Mouse (Mus musculus): ENCODE results near the gene Casr.
A peak's percentile ranks its signal among the peaks of the same experiment; 100 is the strongest.

The Casr gene

DNA sequence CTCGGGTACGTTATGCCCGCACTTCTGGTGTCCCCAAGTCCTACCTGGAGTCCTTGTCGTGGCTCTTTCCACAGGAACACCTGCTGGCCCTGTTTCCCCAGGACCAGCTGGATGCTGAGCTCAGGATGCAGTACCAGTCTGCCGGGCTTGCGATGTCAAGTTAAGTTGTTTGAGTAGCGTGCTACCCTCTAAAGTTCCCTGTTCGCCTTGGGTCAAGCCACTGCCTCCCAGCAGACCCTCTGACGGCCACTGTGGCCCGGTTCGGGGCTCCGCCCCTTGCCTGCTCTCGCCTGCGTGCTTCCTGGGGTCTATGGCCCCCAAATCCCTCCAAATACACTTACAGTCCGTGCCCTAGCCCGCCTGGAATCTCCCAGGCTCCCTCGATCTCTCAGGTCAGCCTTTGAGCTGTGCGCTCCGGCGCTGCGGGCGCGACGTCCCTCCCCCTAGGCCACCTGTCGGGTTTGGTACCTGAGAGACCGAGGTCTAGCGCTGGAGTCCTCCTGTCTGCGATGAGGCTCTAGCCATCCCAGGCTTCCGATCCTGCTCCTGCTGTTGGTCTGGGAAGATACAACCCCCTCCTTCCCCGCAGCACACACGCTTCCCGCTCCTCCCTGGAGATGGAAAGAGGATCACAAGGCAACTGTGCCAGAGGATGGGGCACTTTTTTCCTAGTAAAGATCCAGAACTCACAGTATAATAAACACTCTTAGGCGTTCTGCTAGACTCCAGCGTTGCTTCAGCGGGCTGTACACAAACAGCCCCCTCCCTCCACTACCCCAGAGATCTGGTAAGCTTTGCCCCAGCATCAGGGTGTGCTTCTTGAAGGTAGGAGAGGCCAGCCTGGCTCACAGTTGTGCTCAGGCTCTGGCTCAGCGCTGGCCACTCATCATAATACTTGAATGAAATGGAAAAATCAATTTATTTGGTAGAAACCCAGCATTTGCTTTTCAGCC lies at the start of gene Casr:
Casr (minus strand) TSS at position 756 of the 953 bp plus-strand sequence.
- no peak for DNase-seq

DNA sequence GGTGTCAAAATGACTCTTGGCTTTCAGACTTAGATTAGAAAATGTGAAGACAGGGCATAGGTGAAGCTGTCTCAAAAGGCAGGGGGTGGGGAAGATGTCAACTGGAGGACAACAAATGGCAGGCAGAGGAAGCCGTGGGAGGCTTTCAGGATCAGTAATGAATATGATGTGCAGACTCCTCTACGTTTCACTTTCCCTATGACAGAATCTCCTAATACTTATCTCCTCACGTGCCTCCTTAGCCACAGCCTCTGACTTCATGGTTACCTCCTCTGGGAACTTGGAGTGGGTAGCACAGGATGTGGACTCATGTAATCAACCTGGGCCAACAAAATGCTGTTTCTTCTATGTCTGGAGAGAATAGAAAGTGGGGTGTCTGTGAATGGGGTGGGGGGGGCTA lies 40.7 kb upstream of the Casr start:
- DNase-seq: no peak

DNA sequence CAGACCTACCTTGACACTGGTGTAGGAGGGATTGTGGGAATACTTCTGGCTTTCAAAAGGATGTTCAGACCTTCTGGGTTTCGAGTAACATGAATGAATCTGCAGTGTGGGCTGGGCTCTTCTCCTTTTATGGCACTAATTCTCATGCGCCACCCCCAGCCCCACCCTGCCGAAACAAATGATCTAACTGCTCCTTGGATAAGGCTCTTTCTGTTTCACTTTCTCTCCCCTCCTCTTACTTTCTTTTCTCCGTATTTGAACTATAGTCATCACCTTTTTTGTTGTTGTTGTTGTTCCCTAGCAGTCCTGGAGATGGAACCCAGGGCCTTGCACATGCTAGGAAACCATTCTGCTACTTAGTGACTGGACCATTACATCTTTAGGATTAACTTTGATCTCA lies 36.3 kb upstream of the Casr start:
- no peak for DNase-seq

DNA sequence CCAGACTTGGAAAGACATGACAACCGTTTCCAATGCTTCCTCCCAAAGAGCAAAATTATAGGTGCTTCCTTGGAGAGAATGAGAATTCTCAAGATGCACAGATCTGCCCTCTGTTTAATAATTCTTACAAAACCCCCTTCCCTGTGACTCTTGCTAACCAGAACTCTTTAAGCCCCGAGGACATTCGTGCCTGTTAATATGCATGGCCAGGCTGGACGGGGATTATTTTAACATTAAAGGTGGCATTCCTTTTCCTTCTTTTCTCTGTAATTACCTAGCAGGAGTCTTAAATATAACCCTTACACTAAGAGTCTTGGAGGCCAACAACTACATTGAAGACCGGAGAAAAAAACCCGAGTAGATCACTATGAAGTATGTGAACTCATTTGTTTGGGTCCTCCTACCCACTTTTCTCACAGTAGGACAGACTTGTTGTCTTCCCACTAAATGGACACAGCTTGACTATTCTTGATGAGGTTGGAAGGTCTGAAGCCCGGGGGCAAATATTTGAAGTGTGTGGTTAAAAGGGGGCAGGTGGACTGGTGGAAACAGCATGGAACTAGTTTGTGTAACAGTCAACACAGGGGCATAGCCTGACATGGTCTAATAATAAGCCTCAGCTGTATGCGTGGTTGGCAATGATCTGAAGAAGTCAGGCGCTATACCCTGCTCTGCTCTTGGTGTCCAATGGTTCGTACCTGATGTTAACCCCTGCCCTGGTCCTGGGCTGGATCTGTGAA lies 34.9 kb upstream of the Casr start:
- peak; percentile 39 to 56 for DNase-seq

DNA sequence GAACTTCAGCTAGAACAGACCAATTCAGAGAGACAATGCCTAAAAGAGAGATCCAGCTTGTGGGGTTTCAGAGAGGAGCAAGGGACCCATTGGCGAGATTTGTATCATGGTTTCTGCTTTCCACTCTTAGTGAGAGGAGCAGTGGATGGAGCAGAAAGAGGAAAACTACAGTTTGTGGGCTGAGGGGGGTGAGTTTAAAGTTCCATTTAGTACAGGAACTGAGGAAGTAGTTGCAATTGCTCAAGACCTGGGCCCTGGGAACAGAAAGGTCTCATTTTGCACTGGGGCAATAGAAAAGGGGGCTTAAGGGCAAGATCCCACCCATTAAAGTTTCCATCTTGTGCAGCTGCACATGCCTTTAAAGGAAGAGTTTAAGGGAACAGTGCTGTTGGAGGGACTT lies 28.0 kb upstream of the Casr start:
- no peak for DNase-seq

DNA sequence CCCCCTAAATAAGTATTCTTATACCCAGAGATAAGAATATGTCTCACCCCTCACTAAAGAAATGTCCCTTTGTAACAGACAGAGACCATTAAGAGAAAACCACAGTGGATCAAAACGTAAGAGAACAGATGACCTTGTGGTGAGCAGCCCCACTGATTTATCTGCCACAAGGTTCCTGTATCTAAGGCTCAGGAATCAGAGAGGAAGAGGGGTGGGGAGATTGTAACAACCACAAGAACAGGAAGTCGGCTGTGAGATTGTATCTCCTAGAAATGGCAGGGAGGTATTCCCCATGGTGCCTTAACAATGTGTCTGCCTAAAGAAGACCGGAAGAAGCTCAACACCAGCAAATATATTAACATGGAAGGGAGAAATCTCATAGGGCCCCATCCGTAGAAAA lies 26.0 kb upstream of the Casr start:
- no peak for DNase-seq

DNA sequence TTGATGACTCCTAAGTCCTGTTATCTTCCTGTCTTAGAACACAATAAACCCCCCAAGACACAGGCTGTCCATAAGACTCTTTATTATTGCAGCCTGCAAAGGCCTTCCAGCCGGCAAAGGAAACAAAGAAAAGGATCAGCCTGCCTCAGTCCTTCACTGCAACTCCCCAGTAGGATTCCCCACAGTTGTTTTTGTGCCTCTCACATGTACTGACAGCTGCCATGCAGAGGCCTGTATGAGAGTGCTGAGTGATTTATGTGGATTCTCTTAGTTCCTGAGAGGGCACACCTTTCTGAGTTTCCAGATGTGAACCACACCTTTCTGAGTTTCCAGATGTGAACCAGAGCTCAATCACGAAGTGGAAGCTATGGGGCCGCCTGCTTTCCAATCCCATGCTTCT lies 20.1 kb upstream of the Casr start:
- DNase-seq: no peak

DNA sequence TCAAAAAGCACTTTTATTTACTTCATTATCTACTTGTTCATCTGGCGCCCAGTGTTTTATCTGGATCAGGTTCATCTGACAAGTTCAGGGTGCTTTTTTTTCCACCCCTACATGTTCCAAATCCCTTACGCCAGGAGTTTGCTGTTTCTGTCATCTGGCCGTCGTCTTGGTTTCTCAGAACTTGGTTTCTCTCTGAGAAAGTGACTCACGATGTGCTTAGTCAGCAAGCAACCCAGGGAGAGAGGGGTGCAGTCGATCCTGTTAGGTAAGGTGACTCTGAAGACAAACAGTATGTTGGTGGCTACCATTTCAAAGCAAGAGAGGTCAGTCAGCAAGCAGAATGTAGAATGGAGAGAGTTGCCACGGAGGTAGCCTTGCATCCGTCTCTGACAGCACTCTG lies 10.0 kb upstream of the Casr start:
- DNase-seq: no peak

DNA sequence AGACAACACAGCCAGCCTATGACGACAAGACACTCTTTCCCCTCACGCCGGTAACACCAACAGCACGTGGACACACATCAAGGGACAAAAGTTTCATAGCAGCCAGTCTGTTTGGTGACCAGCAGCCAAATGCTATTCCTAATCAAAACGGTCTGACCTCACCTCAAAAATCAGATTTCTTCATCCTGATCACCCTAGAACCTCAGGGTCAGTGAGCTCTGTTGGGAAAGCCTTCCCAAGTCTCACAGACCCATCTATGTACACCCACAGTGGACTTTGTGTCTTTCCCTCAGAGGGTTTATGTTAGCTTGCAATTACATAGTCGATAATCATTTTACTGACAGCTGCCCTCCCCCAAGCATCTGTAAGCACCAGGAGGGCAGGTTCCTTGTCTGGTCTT lies 2.4 kb downstream of the Casr start:
- DNase-seq: no peak

DNA sequence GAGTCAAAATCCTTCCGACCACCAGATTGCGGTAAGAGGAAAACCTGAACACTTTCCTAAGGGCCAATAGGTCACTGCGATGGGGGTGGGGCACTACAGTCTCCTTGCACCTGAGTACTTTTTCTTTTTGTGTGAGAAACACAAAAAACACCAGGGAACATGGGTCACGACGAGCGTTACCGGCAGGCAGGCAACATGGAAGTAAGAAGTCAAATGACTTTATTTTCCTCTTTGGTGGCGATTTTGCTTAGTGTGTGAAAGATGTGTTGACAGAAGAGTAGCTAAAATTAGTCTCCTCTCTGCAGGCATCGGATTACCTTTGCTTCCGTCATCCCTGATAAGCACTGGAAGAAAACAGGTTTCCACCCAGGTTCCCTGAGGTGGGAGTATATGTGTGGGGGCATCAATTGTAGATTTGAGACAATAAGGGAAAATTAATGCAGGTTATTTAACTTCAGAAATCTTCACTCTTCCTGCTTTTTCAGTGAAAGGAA lies 6.2 kb downstream of the Casr start:
- DNase-seq: no peak

DNA sequence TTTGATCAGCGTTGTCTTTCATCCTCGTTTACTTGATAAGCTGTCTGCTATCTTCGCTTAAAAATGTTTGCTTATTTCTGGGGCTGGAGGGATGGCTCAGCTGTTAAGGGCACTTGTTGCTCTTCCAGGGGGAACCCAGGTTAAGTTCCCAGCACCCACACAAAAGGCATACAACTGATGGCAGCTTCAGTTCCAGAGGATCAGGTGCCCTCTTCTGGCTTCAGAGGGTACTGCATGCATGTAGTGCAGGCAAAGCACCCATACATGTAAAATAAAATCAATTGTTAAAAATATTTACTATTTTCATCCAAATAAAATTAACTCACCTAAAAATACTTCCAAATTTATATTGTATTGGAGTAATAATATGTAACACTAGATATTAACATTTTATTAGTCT lies 8.3 kb downstream of the Casr start:
- DNase-seq: no peak

DNA sequence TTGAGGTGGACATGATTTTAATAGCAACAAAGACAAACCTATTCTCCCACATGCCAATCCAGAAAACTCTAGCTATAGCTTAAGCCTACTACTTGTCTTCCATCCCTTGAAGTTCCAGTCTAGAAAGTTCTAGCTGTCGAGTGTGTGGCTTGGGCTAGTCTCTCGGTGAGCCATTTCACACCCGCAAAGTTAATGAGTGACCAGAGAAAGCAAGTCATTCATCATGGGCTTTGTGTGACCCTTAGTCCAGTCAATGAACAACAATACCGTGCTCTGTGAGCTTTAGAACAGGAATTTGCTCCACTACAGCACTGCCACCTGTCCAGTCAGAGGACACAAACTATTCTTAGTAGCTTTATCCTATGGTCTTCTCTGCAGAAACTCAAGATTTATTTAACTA lies 16.6 kb downstream of the Casr start:
- peak; percentile 73 to 83 for DNase-seq

DNA sequence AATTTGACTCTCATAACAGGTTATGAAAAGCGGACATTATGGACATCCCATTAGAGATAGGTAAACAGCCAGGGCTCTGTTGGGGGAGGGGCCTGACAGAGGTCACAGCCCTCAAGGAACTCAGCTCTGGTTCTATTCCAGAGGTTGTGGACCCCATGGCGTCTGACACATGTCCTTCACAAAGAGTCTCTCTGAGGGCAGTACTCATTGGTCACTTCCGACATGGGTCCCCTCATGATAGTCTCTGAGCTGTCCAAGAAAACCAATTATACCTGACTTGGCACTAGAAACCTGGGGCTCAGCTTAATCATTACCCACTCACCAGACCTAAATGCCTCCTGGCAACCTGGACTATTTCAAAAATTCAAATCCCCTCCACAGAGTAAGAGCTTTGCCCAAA lies 18.9 kb downstream of the Casr start:
- DNase-seq: peak; percentile 59 to 84

DNA sequence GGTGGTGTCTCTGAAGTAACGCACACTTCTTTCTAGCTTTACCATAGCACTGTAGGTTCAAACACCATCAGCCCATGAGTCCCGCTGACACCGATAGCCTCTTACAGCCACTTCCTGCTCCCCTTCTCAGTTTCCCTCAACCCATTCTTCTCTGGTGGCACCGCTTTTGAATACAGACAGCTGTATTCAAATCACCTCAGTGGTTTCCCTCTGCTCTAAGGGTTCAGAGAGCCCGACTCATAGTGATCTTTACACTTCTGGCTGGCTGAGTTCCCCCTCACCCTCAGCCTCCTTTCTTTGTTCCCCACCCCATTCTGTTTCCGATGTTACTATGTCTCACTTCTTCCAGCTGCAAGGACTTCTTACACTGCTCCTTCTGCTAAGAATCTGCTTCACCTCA lies 21.1 kb downstream of the Casr start:
- no peak for DNase-seq

DNA sequence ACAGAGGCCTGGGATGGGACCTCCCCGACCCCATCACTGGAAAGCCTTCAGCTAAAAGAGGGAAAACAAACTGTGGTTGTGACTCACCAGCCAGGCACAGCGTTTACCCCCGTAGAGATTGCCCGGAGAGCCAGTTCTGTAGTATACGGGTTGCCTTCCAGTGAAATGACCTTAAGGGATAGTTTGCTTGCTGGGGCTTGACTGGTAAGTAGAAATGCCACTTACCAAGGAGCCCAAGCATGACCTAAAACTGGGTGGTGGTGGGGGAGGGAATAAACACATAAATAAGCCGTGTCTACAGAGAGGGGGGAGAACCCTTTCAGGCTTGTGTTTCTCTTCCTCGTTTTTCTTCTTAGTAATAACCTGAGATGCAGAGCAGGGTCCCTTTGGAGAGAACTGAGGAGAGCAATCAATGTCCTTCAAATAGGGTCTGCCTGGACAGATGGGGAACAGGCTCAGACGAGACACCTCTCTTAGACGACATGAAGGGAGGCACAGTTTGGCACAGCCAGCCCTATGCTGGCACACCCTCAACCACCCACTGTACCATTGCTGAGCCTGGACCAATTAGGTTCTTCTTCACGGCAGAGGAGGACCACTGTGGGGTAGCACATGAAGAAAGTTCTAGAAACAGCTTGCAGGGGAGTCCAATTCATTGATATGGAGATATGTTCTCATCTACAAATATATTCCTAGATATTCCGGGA lies 28.8 kb downstream of the Casr start:
- DNase-seq: peak; percentile 38 to 68

DNA sequence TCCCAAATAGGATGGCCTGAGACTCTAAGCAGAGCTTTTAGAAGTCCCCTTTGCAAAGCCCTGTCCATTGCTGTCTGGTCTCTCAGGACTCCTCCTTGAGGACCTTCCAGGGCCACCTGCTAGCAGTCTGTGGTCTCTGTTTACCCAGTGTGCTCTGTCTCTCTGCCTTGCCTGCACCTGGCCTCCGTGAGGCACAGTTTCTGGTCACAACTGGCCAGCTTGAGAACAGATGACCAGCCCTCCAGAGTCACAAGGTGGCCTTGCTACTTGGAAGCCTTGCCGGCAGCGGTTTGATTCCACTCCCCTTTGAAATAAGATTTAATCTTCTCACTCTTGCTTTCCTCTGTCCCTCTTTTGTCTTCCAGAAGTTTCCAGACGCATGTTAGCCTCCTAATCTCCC lies 29.9 kb downstream of the Casr start:
- peak; percentile 33 to 73 for DNase-seq

DNA sequence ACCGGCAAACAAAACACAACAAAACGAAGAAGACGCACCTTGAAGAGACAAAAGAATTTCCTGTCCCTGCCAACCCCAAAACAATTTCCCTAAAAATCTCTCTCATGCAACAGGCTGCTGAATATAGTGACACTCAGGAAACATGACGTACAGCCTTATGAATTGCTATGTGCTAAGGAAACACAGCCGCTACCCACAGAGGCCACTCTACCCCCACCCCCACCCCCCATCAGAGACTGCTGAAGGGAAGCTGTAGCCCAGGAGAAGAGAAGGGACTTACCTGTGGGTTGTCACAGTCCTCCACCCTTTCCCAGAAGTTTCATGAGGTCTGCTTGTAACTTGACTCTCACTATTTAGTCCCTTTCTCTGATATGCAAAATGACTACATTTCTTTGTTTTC lies 30.3 kb downstream of the Casr start:
- no peak for DNase-seq

DNA sequence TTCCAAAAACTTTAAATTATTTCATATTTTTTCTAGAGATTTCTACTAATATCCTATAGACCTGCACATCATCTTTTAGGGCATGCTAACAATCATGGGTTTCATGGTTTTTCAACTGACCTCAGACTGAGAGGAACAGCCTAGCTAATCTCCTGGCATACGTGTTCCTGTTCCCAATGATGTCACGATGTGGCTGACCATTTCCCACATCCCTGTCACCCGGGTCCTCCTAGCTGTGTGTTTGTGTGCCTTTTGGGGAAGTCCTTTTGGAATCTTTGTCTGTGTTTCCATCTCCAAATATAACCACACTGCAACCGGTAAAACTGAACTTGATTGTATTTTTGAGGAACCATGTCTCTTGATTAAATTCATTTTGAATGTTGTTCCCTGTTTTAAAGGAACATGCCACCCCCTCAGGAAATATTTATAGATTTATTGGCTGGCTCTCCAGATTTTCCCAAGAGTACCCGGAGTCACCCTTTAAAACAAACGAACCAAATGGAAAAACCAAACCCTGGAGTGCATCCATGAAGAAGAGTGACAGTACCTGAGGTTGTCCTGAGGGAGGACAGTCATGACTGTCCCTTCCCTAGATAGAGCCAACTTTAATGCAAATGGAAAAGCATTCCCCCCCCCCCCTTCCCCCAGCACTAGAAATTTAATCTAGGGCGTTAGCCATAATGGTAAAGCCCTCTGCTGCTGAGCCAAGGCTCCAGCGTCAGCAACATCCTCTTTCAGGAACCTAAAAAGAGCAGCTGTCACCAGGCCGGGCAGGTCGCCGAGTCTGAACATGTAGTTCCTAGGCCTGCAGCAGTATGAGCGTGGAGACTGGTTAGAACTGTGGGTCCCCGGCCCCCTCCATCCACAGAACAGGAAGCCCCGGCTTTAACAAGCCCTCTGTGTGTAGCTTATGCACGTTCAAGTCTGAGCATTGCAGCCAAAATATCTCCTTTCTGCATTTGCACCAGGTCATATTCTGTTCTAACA lies 31.1 kb downstream of the Casr start:
- peak; percentile 33 to 55 for DNase-seq

DNA sequence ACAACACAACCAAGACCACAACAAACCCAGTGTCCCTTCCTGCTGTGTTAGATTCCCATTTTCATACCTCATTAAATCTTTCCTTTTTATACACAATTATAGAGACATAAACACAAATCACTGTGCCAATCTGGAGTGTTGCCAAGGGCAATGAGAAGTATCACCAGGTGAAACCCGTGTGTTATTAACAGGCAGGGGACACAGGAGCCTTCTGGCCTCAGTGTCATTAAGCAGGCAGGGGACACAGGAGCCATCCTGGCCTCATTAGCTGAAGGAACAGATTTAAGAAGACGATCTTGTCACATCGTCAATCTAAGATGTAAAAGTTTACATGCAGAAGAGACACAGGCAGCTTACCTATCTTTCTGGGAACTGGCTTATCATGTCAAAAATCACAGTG lies 33.1 kb downstream of the Casr start:
- DNase-seq: peak in 1 of 2 experiments; percentile 27

DNA sequence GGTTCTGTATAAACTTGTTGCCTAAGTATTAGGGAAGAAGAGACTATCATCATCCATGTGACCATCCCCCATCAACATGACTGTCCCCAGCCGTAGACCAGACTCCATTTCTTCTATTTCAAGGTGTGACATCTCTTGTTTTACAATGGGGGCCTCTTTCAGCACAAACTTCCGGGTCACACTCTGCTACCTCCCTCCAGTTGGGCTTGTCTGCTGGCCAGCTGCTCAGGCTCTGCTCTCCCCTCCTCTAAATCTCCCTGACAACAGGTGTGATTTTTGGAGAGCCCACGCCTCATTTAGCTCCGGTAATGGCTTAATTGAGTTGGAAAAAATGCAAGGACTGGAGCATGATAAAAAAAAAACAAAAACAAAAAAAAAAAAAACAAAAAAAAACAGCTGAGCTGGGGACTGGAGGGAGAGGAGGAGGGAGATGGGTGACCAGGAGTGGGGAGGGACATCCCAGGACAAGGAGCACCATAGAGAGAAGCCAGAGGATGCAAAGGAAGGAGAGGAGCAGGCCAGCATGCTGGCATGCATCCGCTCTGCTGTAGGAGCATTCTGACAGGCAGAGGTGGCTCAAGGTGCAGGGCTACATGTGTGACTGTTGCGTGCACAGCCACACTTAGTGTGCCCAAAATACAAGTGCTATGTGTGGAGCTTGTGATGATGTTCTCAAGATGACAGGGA lies 35.2 kb downstream of the Casr start:
- no peak for DNase-seq

DNA sequence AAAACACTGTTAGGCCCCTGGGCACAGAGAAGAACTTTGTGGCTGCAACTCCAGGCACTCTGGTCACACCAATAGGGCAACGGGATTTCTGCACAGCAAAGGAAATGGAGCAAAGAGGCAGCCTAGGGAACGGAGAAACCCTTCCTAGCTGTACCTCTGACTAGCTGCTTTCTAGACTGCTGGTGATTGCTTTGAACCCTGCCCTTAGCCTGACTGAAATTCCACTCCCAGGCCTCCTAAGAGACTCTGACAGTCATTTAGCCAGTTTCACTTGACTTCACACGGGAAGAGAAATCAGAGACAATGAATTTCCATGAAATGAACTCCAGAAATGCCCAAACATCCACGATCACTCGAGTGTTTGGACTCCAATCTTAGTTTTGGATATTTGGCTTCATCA lies 38.8 kb downstream of the Casr start:
- no peak for DNase-seq
